Mouse (Mus musculus): ENCODE measurements around the gene Slc8a3.

DNA sequence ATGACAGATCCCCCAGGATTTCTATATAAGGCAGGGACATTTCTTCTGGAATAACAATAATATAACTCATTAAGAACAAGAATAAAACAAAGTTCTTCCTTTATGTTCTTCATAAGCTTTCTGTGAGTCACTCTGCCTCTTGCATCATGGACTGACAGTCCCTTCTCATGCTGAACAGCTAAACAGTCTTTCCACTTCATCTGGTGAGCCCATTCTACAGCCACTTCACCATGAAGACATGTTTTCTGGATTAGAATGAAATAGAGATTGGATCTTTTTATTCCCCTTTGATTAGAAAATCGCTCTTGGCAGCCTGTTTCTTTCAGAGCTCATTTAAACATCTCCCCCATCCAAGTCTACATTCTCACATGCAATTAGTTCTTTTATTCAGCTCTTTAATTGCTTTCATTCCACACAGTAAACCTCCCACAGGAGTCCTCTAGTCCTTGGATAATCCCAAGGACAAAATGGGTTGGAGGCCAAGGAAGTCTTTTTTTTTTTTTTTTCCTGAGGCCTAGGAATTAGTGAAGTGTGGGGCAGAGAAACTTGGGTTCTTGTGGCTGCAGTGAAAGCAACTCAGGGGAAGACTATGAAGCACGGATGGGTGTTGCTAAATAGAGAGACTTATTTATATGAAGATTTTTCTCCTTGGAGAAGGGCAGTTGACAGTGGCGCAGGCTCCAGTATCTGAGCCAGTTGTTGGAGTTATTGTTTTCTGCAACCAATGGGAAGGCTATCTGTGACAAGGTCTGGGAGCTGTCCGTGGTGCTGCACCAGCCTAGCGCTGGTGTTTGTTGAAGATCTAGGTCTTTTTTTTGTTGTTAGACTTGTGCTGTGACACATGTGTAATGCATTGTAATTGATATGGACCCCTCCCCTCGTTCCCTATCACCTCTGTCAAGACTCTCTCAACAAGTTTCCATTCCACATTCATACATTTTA lies 127.1 kb downstream of the Slc8a3 start:
- TF ChIP-seq CTCF (IDR thresholded peaks at IDR 0.05; ENCODE audit: control insufficient read depth, insufficient read depth, insufficient read length): no peak
- TF ChIP-seq MAX (IDR thresholded peaks at IDR 0.05): no peak
- TF ChIP-seq CEBPB (IDR thresholded peaks at IDR 0.05; ENCODE audit: low read depth): no peak
- TF ChIP-seq USF1 (IDR thresholded peaks at IDR 0.05; ENCODE audit: low read depth): no peak
- no peak for TF ChIP-seq MYOD1 (IDR thresholded peaks at IDR 0.05; ENCODE audit: control insufficient read depth, insufficient read length, low read depth)
- TF ChIP-seq MYOG (IDR thresholded peaks at IDR 0.05; ENCODE audit: control insufficient read depth, extremely low read depth, insufficient read length): no peak

Measured in C2C12 (cell line).